Mouse (Mus musculus) fat pad, adult 2 months (tissue): ENCODE results near the gene 4930503B20Rik.

ENCODE experiments used
- DNase-seq: peaks from one replicate; pipeline ENCODE4 v3.0.0-alpha.2; 2011; ENCODE audit warnings: low read depth, low spot score; ENCODE audit errors: extremely low read depth

The 4930503B20Rik gene

GRCm38 (mm10) chr3:146599198-146599900 is 51.8 kb downstream of the 4930503B20Rik start:
- no peak for DNase-seq

- no peak for DNase-seq
Measured at GRCm38 (mm10) chr3:146598411-146598810, 52.7 kb downstream of the 4930503B20Rik start.

GRCm38 (mm10) chr3:146596864-146597263 is 54.3 kb downstream of the 4930503B20Rik start:
- DNase-seq: no peak

GRCm38 (mm10) chr3:146596387-146596786 is 54.7 kb downstream of the 4930503B20Rik start:
- DNase-seq: no peak

GRCm38 (mm10) chr3:146595440-146595839 is 55.7 kb downstream of the 4930503B20Rik start:
- DNase-seq: no peak
